Mouse (Mus musculus): ENCODE data around the gene Ero1lb.

DNA sequence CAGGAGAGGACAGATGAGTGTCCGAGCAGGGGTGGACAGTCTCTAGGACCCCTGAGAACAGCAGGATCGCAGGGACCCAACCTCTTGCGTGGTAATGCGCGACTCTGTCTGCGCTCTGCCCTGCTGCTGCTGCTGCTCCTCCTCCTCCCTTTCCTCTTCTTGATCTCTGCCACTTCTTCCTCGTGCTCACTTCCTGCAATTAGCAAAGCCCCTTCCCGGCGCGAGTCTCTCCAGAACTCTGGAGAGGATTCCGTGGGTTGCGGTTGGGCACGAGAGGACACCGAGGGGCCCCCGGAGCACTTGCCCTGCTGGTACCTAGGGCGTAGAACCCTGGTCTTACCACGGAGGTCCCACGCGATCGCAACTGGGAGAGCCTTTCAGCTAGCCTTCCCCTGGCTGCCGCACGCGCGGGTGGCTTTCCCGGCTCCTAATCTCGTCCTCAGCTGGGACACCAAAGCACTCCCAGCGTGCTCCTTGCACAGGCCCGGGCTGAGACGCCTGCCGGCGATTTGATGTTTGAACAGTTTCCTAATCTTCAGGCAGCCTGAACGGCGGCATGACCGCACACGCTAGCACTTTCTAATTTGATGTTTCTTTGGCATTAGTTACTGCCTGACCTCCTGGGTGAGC lies 45.6 kb upstream of the Ero1lb start, which contains the start of gene Edaradd:
- TF ChIP-seq CTCF (IDR thresholded peaks at IDR 0.05; ENCODE audit: extremely low read depth, insufficient read depth, insufficient read length, insufficient replicate concordance) (peak; percentile 20; the same call in 1 of the 2 replicates), POLR2A (IDR thresholded peaks at IDR 0.05; ENCODE audit: low read depth, low read length) (no peak)

All from spleen, adult 2 months (tissue).